Mouse (Mus musculus) spleen, postnatal 4 days (tissue): ENCODE data around the gene Fam129a.

Experiments
- DNase-seq, 2 experiments: peaks; one replicate each; pipeline ENCODE4 v3.0.0; 2022; ENCODE audit warnings: low spot score in 2 of 2

Fam129a gene

DNA sequence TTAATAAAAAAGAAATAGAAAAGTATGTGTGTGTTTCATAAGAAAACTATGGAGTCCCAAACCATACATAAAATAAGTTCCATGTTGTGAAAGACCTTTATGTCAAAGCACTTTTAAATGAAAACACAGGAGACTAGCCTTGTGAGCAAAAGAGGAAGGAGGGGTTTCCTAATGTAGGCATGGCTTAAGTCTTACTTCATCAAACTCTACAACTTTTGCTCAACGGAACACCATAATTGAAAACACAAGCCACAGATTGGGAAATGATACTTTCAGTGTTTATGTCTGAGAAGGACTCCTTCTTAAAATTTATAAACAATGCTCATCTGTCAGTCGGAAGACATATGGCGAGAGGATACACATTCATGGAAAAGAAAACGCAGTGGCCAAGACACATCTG, 54.3 kb downstream of the Fam129a start:
- DNase-seq, result no peak

DNA sequence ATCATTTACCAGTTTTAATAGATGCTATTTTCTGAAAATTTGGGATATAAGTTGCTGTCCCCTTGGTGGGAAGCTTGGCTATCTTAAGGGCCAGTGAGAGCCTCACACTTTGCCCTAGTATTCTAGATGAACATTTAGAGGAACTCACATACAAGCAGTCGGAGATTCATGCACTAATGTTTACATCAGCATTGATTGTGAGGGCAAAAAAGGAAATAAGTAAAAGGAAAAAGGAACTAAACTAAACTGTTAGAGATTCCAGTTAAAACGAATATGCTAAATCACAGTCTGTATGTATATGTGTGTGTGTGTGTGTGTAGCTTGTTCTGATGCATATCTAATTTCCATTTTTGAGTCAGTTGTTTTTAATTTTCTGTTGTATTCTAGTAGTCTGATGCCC, 54.7 kb downstream of the Fam129a start:
- DNase-seq, result no peak

DNA sequence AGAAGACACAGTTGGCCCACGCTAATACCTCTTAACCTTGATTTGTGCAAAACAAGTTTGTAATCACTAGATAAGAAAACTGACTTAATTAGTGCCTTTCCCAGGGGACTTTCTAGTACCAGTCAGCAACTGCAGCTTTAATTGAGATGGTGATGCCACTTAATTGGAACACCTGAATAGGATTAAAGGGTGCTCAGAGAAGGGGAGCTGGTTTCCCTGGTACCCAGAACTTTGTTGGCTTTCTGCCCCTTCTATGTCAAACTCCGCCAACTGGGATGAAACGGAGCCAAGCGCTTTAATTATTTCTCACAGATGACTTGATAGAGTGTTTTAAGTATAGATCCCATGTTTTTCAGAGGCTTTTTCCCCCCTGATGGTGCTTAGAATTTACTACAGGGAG, 55.6 kb downstream of the Fam129a start:
- no peak for DNase-seq

GRCm38 (mm10) chr1:151627141-151627540, 56.2 kb downstream of the Fam129a start:
- DNase-seq, result no peak

DNA sequence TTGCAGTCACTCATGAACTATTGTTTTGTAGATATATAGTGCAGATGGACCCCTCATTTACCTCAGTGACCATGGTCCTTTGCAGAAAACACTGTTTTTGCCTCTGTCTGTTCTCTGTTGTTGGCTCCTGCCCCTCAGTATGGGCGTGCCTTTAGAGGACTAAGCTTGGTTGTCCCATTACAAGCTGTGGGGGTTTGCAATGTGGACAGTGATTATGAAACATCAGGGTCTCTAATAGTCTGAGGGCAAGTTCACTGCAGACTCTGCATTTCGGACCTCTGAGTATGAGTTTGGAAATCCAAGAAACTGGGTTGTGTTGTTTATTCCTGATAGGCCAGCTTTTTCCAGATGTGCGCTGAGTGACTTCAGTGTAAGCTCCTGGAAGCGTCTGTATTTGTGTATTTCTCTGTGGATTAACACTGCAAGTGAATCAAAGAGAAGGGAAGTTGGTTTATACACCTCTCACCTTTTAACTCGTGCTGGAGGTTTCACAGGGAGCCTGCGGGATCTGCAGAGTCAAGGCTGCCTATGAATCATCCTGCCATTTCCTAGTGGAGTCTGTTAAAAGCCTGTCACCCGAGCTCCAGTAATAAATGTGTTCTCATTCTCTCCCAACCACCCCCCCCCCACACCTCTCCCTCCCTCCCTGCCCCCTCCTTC, 58.7 kb downstream of the Fam129a start:
- DNase-seq, result no peak

- DNase-seq, result no peak
Measured at GRCm38 (mm10) chr1:151630251-151630628, 59.3 kb downstream of the Fam129a start.

DNA sequence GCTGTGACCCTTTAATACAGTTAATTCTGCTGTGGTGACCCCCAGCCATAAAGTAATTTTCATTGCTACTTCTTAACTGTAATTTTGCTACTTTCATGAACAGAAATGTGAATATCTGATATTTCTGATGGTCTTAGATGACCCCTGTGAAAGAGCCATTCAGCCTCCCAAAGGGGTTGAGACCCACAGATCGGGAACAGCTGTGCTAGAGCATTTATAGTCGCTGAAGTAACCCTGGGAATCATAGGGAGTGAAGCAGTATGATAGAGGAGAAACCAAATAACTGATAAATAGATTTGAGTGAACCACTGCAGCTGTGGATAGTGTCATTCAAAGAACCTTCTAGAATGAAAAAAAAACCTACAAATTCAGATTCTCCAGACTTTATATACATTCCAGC, 60.1 kb downstream of the Fam129a start:
- DNase-seq, result no peak

- DNase-seq, result no peak
Measured at GRCm38 (mm10) chr1:151631703-151632294, 60.8 kb downstream of the Fam129a start.

DNA sequence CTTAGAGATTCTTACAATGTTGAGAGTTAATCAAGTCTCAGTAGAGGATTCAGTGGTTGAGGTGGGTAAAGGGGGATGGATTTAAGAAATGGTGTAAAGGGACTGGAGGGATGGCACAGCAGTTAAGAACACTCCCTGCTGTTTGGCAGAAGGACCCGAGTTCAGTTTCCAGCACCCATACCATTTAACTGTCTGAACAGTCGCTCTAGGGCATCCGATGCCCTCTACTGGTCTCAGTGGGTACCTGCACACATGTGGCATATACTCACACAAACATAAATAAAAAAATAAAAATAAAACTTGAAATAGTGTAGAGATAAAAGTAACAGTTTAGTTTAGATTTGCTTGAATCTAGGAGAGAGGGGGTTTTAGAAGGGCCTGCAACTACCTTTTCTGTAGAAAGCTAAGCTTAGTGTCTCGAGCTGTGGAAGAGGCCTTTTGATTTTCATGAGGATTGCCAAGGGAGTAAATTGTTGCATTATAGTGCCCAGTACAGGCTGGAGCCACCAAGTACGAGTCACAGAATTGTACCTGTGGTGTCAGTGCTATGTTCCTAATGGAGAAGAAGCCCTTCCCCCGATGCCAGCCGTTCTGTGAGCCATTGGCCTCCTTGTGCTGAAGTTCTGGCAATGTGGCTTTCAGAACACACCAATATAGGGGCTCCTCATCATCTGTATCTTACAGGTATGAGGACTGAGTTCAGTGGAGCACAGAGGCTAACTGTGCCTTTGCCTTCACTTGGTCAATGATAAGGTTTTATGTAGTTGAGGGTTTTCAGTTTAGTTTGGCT, 61.8 kb downstream of the Fam129a start:
- no peak for DNase-seq

- DNase-seq, result no peak
Measured at GRCm38 (mm10) chr1:151636637-151637036, 65.7 kb downstream of the Fam129a start.

DNA sequence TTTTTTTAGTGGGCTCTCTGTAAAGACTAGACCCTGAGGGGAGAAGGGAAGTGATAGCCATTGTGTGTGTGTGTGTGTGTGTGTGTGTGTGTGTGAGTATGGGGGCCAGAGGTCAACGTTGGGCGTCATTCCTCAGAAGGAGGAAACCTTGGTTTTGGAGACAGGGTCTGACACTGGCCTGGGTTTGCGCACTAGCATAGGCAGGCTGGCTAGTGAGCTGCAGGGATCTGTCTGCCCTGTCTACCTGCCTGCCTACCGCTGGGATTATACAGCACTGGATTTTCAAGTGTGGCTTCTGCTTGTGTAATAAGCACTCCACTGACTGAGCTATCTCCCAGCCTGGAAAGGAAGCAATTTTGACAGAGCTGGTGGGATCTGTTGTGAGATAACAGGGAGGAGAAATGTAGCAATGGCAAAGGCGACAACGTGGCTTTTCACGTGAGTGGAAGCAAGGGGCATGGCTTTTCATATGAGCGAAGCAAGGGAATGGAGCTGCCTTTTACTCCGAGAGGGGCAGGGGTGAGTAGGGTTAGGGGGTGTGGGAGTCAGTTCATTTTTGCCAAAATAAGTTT, 66.5 kb downstream of the Fam129a start:
- DNase-seq, result no peak

DNA sequence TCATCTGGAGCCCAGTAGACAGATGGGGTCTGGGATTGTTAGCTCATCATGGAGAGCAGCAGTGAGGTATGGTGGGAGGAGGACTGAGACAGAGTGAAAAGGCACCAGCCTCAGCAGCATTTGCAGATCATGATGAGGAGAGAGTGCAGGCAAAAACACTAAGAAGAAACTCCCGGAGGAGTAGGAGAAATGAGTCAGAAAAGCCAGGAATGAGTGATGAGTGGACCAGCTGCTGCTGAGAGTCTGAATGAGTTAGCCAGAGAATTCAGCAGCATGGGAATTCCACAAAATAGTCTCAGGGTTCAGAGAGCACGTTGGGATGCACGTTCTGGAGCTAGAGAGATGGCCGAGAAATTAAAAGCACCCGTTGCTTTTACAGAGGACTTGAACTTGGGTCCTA, 67.4 kb downstream of the Fam129a start:
- DNase-seq, result no peak

GRCm38 (mm10) chr1:151638770-151639169, 67.8 kb downstream of the Fam129a start:
- DNase-seq, result no peak

GRCm38 (mm10) chr1:151646380-151646779, 75.4 kb downstream of the Fam129a start:
- no peak for DNase-seq

DNA sequence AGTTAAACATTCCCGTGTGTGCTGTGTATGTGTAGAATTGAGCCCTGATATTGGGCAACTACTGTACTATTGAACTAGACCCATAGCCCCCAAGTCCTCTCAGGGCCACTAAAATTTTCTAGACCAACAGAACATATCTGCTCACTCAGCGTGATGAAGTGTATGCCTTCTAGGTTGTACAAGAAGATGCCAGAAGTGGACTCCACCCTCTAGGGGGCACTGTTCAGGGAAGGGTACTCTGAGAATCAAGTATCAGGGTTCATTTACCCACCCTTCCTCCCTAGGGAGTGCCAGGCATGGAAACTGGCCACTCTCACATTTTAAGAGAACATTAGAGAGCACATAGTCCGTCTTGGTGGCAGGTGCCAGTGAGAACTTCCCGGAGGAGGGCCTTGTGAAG, 77.1 kb downstream of the Fam129a start:
- DNase-seq, result no peak

- no peak for DNase-seq
Measured at GRCm38 (mm10) chr1:151657042-151657605, 86.1 kb downstream of the Fam129a start.

DNA sequence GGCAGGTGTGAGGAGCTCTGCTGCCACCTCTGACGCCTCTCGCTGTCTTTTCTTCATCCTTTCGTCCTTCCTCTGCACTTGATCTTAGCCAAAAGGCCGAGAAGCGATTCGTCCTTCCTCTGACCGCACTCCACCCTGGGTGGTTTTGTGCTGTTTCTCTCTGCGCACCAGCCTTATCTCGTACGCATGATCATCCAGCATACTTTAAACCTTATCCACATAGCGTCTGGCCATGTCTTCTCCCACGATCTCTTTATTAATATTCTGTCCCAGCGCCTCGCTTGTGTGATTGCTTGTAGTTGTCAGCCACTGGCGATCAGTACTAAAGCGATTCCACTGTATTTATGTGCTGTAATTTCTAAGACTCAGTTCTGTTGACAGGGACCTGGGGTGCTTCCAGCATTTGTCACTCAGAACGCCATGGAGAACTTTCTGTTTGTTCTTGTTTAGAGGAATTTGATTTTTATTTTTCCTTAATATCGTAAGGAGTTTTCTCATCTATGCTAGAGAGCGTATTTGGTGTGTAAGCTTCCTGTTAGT, 87.4 kb downstream of the Fam129a start:
- DNase-seq, result no peak

DNA sequence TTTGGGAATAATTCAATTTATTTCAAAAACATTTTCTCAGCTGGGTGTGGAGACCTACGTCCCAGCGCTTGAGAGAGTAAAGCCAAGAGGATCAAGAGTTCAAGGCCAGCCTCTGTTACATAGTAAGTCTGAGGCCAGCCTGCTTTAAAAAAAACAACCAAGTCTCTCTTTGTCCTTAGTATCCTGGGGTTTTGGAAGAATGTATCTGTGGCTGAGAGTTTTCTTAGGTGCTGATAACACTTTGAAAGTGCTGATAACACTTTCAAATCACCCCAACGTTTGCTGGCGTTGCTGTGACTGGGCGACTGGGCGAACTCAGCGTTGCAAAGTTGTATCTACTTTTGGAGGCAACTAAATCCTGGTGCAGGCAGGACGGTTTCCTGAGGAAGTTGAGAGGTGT, 88.7 kb downstream of the Fam129a start:
- DNase-seq, result no peak

DNA sequence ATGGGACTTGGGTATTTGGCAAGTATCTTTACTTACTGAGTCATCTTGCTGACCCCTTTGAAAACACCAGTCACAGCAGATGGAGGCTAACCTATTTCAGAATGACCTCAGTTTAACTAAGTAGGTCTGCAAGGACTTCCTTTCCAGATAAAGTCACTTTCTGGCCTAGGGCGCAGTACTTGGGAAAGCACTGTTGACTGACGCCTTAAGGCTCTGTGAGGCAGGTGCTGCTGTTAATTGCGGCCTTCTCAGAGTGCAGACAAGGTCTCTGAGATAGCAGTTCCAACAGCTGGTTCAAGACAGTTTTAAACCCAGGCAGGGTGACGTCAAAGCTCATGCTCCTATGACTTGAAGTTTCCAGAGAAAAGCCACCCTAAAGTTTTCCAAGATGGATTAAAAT, 89.3 kb downstream of the Fam129a start:
- DNase-seq, result no peak

- no peak for DNase-seq
Measured at GRCm38 (mm10) chr1:151660883-151661282, 89.9 kb downstream of the Fam129a start.

GRCm38 (mm10) chr1:151661684-151662439, 90.9 kb downstream of the Fam129a start:
- no peak for DNase-seq
